Mouse (Mus musculus) c-Kit-positive CD71-positive TER-119-negative erythroid progenitor cells, embryonic 14.5 days (primary cell): Measurements from ENCODE around the gene Vps26c.

Source experiments
- DNase-seq: peaks from one replicate; pipeline ENCODE4 v3.0.0-alpha.2; 2013; ENCODE audit warnings: low read depth

Gene Vps26c

GRCm38 (mm10) chr16:94526344-94527151 is at the start of gene Vps26c:
Gene Vps26c (minus strand): TSS chr16:94526830.
- DNase-seq = peak; percentile 93

DNA sequence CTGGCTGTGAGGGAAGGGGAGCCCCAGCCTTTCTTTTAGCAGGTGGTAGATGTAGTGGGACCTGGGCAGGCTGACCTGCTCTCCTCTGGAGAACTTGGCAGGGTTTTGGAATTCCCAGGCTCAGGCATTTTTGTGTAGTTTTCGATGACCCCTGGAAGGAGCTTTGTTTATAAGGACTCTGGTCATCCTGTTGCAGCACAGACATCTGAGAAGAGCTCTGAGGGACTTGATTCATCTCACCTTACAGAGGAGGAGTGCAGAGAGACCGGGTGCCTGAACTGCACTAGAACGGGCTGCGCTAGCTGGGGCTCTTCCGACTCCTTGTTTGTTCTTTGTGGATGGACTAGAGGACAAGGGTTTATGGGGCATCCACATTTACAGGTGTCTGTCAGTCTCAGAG is 49.1 kb upstream of the Vps26c start:
- DNase-seq = no peak

GRCm38 (mm10) chr16:94574718-94575094 is 48.1 kb upstream of the Vps26c start:
- no peak for DNase-seq

GRCm38 (mm10) chr16:94574025-94574717 is 47.5 kb upstream of the Vps26c start:
- no peak for DNase-seq

DNA sequence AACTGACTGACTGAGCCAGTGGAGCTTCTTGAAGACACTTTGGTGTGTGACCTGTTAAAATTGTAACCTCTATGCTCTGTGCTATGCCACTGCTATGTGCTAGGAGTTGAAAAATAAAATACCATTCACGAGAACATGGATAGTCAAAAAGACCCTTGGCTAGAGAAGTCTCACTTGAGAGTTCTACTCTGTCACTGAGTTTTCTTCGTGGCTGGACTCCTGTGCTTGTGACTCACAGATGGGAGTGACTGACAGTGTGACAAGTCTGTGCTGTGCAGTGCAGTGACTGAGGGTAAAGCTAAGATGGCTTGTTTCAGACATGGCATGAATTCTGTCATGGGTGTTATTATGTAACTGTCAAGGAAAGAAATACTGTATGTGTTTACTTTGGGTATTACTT is 45.8 kb upstream of the Vps26c start:
- no peak for DNase-seq

GRCm38 (mm10) chr16:94571111-94571993 is 44.7 kb upstream of the Vps26c start:
- no peak for DNase-seq

GRCm38 (mm10) chr16:94570361-94571041 is 43.9 kb upstream of the Vps26c start:
- no peak for DNase-seq

GRCm38 (mm10) chr16:94569229-94570176 is 42.9 kb upstream of the Vps26c start, which contains the start of gene Dyrk1a:
Gene Dyrk1a (plus strand): TSS chr16:94570010.
- peak; percentile 98 for DNase-seq

GRCm38 (mm10) chr16:94568335-94569228 is 42.0 kb upstream of the Vps26c start:
- DNase-seq = peak; percentile 53

DNA sequence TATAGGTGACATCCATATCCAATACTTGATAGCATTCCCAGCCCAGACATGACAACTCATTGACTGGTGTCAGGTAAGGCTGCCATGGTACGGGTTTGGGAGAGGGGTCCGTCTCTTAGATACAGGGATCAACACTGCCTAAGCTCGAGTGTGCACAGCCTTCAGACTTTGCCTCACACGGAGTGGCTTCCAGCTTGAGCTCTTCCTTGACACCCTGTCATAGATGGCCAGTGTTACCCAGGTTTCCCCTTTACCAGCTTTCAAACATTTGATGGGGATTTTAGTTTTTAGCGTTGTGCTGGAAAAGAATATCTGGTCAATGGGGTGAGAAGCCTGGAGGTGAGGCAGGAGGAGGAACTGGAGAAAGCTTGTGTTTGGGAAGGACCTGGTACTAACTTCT is 41.1 kb upstream of the Vps26c start:
- DNase-seq = no peak

DNA sequence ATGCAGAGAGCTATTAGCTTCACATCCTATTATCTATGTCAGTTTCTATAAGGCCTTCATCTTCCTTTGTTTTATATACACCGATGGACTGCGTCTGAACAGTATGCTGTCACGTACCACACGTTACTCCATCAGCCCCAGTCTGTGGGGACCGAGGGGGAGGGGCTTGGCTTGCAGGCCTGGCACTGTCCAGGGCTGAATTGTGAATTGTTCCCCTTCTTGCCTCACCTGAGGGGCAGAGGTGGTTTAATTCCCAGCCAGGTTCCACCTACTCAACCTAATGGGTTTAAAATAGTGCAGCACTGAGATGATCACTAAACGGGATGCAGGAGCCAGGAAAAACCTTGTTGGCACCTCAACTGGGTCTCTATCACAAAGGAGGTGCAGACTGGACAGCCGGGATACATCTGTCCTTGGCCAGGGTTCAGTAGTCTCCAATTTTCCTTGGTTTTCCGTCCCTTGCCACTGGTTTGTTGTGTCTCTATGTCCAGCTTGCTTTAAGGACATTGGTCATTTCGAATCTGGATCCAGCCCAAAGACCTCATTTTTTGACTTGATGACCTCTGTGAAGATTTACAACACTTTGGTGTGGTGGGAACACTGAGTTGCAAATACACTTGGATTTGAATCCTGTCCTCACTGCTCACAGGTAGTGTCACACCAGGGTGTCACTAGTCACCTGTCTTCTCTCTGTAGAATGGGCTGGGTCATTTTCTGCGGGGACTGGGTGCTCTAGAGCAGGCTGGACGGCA is 40.4 kb upstream of the Vps26c start:
- DNase-seq = no peak

GRCm38 (mm10) chr16:94566124-94566523 is 39.5 kb upstream of the Vps26c start:
- DNase-seq = no peak

GRCm38 (mm10) chr16:94560618-94561017 is 34.0 kb upstream of the Vps26c start:
- no peak for DNase-seq

DNA sequence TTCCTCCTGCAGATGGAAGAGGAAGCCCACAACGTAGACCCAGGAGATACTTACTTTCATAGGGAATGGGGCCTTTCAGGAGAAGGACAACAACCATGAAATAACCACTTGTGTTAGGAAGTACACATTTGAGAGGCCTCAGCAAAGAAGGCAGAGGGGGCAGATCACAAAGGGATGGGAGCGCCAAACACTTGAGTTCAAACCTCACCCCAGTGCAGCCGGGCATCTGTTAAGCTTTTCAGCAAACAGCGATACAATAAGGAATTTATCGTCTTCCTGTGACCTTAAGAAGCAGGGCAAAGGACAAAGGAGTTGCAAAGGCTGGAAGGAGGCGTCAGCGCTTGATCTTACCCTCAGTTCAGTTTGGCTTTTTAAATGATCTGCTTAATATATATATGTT is 33.2 kb upstream of the Vps26c start:
- no peak for DNase-seq

GRCm38 (mm10) chr16:94559282-94559681 is 32.7 kb upstream of the Vps26c start:
- DNase-seq = no peak

DNA sequence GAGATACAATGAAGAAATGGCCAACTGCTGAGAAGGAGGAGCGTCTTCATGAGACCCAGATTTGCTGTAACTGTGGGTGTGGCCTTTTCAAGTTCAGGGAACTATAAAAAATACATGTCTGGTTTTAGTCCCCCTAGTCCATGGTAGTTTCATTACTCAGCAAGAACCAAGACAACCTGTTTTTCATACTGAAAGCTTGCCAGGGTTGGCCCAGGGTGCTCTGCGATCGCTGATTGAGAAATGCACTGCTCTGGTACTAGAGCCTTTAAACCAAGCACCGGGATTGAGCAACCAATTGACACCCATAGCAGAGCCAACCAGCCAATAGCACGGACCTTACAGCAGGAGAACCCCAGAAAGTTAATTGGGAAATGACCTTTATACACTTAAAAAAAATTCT is 29.6 kb upstream of the Vps26c start:
- DNase-seq = no peak

DNA sequence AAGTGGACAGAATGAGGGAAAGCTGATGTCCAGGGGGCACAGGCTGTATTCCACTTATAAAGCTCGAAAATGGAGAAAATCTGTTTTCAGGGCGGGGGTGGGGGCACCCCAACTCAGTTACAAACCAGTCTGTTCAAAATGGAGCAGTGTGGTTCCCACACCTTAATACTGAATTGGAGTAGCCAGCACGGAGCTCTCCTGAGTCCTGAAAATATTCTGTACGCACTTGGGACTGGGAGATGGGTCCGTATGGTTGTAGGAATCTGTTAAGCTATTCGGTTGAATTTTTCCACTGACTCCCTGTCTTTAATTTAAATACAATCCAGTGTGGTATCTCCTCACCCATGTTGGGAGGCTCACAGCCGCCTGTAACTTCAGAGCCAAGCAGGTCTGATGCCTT is 28.7 kb upstream of the Vps26c start:
- no peak for DNase-seq

- no peak for DNase-seq
Observed at GRCm38 (mm10) chr16:94551934-94552333, 25.3 kb upstream of the Vps26c start.

DNA sequence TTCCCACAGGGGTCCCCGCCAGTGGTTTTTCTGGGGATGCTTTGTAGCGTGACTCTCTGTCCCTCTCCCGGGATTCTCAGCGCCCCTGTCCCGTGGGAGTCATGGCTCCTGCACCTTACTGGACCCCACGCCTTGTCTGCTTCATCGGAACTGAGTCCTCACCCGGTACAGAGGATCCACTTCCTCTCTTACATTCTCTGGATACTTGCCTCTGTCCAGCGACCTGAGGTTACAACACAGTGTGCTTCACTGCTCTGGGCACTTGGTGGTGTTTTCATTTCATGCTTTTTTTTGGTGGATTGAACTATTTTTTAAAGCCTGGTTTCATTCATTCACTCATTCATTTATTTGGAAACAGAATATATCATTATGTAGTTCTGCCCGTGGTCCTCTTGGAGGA is 23.2 kb upstream of the Vps26c start:
- DNase-seq = no peak
